Mouse (Mus musculus): ENCODE results near the gene Gm20388.

GRCm38 (mm10) chr8:120004705-120005381 lies 94.2 kb downstream of the Gm20388 start:
- TF ChIP-seq MAFK (IDR thresholded peaks at IDR 0.05; ENCODE audit: insufficient read depth, low read depth, low read length) (no peak), ZC3H11A (IDR thresholded peaks at IDR 0.05; ENCODE audit: borderline replicate concordance, low read depth, low read length) (no peak), ZNF384 (IDR thresholded peaks at IDR 0.05; ENCODE audit: low read depth, low read length) (no peak), CHD2 (IDR thresholded peaks at IDR 0.05; ENCODE audit: low read depth, low read length) (no peak), HCFC1 (IDR thresholded peaks at IDR 0.05; ENCODE audit: borderline replicate concordance, insufficient read depth, low read length) (no peak)
